Mouse (Mus musculus) lung, postnatal 0 days (tissue): ENCODE data around the gene Pla2g15.

Experiments used
- CTCF ChIP-seq: IDR thresholded peaks from 2 replicates; pipeline ENCODE4 v1.5.1; 2016; ENCODE audit warnings: antibody characterized with exemption, mild to moderate bottlenecking
- EP300 ChIP-seq: IDR thresholded peaks from 2 replicates; pipeline ENCODE4 v1.6.1; 2016; ENCODE audit warnings: antibody characterized with exemption, mild to moderate bottlenecking, control low read depth

GRCm38 (mm10) chr8:106158381-106158780 is 8.2 kb downstream of the Pla2g15 start:
- TF ChIP-seq EP300, result no peak
- TF ChIP-seq CTCF, result no peak
